Mouse (Mus musculus) mature B cell (primary cell): ENCODE data around the gene Lmod3.

Experiments used
- in situ Hi-C: fragments of 300-500 bp; cut with MboI; formaldehyde crosslinking; loops from 2 replicates; pipeline ENCODE4 v1.14.3; 2019

Gene Lmod3

GRCm38 (mm10) chr6:97252711-97253221, at the start of gene Lmod3:
Gene Lmod3, minus strand, starts transcription at chr6:97252759.
- in situ Hi-C loops, result no loop called here

DNA sequence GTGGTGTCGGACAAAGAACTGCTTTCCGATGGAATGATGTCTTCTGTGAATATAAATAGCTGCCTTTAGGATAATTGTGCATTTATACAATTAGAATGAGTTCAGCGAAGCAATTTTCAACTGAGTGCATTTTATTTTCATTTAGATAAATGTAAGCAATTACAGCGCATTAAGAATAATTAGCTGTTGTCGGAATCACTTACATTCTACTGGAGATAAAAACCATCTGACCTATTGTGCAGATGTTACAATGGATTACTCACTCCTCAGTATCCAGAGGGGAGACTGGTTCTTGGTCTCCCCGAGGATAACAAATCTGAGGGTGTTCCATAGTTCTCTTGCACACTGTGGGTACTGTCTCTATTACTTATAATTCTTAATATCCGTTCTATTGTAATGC, 49.7 kb upstream of the Lmod3 start:
- in situ Hi-C loops, result no loop called here

DNA sequence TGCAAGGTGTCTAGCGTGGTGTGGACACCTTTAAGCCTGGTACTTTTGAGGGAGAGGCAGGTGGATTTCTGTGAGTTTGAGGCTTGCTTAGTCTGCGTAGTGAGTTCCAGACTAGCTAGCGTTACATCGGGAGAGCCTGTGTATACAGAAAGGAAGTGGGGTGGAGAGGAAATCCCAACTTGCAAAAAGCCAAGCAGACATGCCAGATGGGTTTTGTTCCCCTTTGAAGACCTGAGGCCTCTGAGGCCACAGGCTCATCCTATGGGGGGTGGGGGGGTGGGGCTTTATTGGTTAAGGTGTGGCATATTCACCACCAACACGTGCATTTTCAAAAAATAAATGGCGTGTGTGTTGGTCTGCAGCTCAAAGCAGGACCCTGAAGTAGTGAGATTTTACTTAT, 48.1 kb upstream of the Lmod3 start:
- in situ Hi-C loops, result no loop called here

GRCm38 (mm10) chr6:97300180-97300579, 47.6 kb upstream of the Lmod3 start:
- in situ Hi-C loops, result no loop called here

DNA sequence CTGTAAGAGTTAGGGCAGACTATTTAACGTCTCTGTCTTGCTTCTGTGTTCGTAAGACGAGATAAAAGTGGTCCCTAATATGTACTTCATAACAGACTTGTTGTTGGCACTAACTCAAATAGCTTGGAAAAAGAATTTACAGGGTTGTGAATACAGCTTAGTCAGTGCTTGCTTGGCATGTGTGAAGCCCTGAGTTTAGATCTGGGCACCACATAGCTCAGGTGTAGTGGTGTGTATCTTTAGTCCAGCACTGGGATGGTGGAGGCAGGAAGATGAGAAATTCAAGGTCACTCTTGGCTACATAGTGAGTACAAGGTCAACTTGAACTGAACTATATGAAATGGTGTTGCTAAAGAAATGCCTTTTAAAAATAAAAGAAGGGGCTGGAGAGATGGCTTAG, 44.6 kb upstream of the Lmod3 start:
- in situ Hi-C loops, result loop anchor here (25.0 kb wide), 1 partner anchor 115 kb away; no protein-coding TSS in a partner anchor

DNA sequence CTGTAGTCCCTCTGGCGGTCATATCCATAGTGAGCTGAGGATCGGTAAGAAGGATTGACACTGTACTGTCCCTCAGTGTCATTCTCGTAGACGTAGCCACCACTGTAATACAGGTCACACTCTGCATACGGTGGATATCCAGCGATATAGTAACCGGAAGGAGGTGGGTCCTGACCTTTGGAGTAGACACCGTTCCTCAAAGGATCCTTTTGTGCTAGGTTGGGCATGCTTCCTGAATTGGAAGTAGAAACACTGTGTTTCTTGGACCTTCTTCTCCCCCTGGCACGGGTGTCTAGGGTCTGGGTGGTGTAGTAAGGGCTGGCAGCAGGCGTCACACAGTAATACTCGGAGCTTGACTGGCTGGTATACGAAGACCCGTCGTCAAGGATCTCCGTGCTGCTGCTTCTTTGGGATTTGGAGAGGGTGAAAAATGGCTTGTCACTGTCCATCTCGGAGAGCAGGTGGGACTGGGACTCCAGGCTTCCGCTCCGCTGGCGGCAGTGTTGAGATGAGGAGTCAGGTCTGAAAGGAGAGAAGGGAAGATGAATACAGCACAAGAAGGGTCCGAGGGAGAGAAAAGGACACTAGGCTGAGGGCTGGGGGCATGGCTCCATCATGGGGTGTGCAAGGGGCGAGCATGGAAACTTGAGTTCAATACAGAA, 43.4 kb upstream of the Lmod3 start:
- in situ Hi-C loops, result loop anchor here (25.0 kb wide), 1 partner anchor 116 kb away; no protein-coding TSS in a partner anchor

DNA sequence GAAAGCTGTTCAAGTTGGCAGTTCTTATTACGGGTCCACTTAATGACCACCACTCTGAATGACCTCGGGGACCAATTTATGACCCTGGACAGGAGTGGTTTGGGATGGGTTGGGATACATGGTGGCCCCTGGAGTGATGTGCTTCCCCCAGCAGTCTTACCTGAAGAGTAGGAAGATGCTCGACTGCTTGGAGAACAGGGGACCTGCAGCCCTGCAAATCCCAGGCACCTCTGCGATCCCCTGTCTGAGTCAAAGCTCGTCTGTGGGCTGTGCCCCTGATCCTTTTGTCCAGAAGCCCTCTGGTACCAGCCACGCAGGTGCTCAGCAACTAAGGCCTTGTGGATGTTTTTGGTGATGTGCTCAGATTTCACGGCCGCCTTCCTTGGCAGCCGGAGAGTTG, 42.9 kb upstream of the Lmod3 start:
- in situ Hi-C loops, result loop anchor here (25.0 kb wide), 1 partner anchor 117 kb away; no protein-coding TSS in a partner anchor

GRCm38 (mm10) chr6:97293667-97294569, 41.4 kb upstream of the Lmod3 start:
- in situ Hi-C loops, result loop anchor here (25.0 kb wide), 1 partner anchor 118 kb away; no protein-coding TSS in a partner anchor

DNA sequence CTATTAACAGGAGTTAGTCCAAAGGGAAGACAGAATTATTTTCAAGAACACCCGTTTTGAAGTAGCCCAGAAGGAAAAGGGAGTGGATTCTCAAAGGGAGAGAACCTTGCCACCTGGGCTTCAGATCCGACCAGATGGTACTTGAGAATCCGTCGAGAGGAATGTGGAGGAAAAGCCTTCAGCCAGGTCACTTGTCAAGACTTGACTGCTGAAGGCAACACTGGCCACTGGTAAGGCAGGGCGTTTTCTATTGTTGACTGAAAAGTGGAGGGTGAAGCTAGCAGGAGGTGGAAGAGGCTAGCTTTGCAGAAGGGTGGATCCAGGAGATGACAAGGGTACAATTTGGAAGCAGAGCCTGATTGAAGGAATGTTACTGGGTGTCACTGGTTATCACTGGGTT, 40.3 kb upstream of the Lmod3 start:
- in situ Hi-C loops, result loop anchor here (25.0 kb wide), 1 partner anchor 119 kb away; no protein-coding TSS in a partner anchor

- in situ Hi-C loops, result loop anchor here (25.0 kb wide), 1 partner anchor 120 kb away; no protein-coding TSS in a partner anchor
Observed at GRCm38 (mm10) chr6:97292096-97292495, 39.5 kb upstream of the Lmod3 start.

DNA sequence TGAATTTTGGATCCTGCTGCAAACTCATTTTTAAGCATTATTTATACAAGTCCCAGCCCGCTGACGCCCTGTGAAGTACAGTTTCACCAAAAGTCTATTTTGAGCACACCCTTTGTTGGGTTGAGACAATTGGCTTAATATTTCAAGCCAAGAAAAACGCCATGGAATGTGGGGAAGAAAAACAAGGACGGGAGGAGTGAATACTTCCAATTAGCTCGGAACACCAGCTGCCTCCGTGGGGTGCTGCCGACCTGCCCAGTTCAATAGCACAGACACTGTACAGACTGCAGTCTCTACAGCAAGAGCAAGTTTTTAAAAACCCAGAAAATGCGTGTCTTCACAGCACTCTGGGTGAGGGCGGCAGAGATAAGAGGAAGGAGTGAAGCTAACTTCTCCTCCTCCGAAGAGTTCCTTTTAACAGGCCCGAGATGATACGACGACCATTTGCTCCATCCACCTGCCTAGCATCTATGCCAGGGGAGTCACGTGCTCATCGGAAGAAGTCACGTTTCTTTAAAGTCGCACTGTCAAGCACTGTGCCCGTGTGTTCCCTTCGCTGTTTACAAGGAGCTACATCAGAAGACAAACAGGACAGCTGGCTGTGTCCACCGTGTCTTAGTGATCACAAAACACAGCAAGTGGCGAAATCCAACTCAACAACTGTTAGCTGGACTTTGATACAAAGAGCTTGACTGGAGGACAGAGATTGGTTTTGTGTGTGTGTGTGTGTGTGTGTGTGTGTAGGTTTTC, 38.8 kb upstream of the Lmod3 start:
- in situ Hi-C loops, result loop anchor here (25.0 kb wide), 1 partner anchor 121 kb away; no protein-coding TSS in a partner anchor

DNA sequence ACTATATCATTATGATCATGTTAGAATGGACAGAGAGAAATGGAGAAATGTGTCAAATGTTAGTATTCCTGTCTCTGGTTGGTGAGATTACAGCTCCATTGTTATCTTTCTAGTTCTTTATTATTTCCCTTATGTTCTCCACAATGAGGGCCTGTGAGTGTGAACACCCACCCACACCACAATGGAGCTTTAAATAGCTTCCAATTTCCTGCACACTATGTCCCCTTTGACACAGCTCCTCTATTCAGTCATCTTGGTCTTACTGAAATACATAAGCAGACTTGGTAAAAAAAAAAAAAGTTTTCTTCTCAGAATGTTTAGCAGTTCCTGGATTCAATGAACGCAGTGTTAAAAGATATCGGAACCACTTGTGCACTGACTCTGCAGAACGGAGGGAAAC, 38.1 kb upstream of the Lmod3 start:
- in situ Hi-C loops, result loop anchor here (25.0 kb wide), 1 partner anchor 122 kb away; no protein-coding TSS in a partner anchor

GRCm38 (mm10) chr6:97289838-97290237, 37.3 kb upstream of the Lmod3 start:
- in situ Hi-C loops, result loop anchor here (25.0 kb wide), 1 partner anchor 122 kb away; no protein-coding TSS in a partner anchor

DNA sequence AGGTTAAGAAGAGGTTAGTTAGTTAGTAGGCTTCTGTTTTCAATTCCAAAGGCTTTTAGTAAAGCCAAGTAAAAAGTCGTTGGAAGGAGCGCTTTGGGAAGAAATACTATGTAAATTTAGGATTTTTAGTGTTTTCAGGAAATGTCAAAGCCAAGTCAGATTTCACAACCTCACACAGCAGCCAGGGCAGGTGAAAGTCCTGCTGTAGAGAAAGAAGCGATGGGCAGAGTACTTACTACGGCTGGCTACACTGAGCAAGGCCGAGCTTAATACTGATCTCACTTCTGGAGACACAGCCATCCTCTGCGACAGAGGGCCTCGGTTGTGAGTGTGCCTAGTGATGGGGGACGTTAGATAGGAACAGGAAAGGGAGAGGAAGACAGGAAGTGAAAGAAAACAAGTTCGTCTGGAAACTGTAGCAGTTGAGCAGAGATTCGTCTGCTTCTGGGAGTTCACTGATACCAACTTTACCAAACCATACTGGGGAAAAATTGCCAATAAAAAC, 36.8 kb upstream of the Lmod3 start:
- in situ Hi-C loops, result loop anchor here (25.0 kb wide), 1 partner anchor 123 kb away; no protein-coding TSS in a partner anchor

GRCm38 (mm10) chr6:97288047-97288855, 35.7 kb upstream of the Lmod3 start:
- in situ Hi-C loops, result loop anchor here (25.0 kb wide), 1 partner anchor 124 kb away; no protein-coding TSS in a partner anchor

DNA sequence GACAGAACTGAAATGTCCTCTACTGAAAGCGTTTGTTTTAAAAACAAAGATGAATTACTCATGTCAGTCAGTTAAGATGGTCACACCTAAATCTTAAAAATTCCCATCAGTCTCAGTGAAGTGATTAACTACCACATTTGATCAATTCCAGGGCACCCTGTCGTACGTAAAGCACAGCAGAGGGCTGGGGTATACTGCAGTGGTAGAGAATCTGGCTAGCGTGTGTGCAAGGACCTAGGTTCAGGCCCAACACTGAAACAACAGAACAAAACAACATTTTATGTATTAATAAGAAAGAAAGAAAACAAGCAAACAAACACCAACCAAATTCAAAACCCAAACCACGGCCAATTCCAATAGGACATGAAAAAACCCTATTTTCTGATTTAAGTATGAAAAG, 33.8 kb upstream of the Lmod3 start:
- in situ Hi-C loops, result loop anchor here (25.0 kb wide), 1 partner anchor 126 kb away; no protein-coding TSS in a partner anchor

GRCm38 (mm10) chr6:97283676-97284075, 31.1 kb upstream of the Lmod3 start:
- in situ Hi-C loops, result loop anchor here (25.0 kb wide), 1 partner anchor 129 kb away; no protein-coding TSS in a partner anchor

DNA sequence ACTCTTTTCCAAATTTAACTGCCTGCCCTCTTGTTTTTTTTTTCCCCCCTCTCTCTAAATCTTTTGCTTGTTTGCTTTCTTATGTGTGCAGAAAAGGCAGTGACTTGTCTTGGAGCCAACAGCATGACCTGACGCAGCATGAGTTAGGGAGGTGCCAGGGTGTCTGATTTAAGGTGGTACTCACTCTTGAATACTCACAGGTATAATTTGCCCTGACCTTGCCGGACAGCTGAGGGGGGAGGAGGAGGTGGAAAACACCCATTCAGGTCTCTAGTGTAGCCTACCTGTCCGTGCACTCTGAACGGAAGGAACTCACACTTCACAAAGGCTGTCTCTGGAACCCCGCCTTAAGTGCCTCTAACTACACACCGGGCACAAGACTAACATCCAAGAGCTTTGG, 26.3 kb upstream of the Lmod3 start:
- in situ Hi-C loops, result loop anchor here (5.0 to 25.0 kb wide), 2 partner anchors 133 to 243 kb away; no protein-coding TSS in a partner anchor

GRCm38 (mm10) chr6:97278014-97278787, 25.6 kb upstream of the Lmod3 start:
- in situ Hi-C loops, result loop anchor here (5.0 to 25.0 kb wide), 2 partner anchors 134 to 244 kb away; no protein-coding TSS in a partner anchor
